Mouse (Mus musculus) lung, adult 2 months (tissue): Measurements from ENCODE around the gene Cntn5.

ENCODE experiments used
- CTCF ChIP-seq: fragments of 200-500 bp; IDR thresholded peaks from 2 replicates; pipeline ENCODE4 v1.5.1; 2011; ENCODE audit warnings: mild to moderate bottlenecking, low read length, control low read depth; ENCODE audit not compliant: insufficient read depth
- POLR2A ChIP-seq: fragments of 200-500 bp; IDR thresholded peaks from 2 replicates; pipeline ENCODE4 v1.6.1; 2011; ENCODE audit warnings: low read depth, mild to moderate bottlenecking, control low read depth, low read length, borderline replicate concordance; ENCODE audit errors: extremely low read depth

- TF ChIP-seq CTCF: no peak
- no peak for TF ChIP-seq POLR2A
These were observed 514.7 kb downstream of the Cntn5 start for GRCm38 (mm10) chr9:10389863-10390262.
